Mouse (Mus musculus): Measurements from ENCODE around the gene Gm7137. TPM values are rescaled to one million over a fixed set of nuclear protein-coding genes. Genes with fewer than 3 reads are reported as not detected.
"Not testable (repeated sequence)": the region's sequence is repeated elsewhere in the genome, so short reads cannot be mapped to it uniquely, and the experiment has no call there.

Gene Gm7137
- not detected in 2 replicates for polyA plus RNA-seq (2012; ENCODE audit: insufficient read depth, insufficient read length, low replicate concordance, missing spikeins)

- WGBS, result 56% methylated on average over 1 of the region's 1 CpGs
- H3K4me3 ChIP-seq (ENCODE audit: insufficient read depth, low read depth, low read length); H3K4me1 ChIP-seq (ENCODE audit: control insufficient read depth, insufficient read depth, low read length); H3K27ac ChIP-seq (ENCODE audit: insufficient read depth, low read depth, low read length): not testable (repeated sequence)
Measured at GRCm38 (mm10) chr10:77787876-77788275, at the start of gene Gm7137. Gene Gm7137 (minus strand): TSS chr10:77788200.

- Histone ChIP-seq H3K4me1 (ENCODE audit: control insufficient read depth, insufficient read depth, low read length) (no peaks in the 10 kb centered on the region), H3K4me3 (ENCODE audit: insufficient read depth, low read depth, low read length) (no peak within 1 kb of the TSS), H3K27ac (ENCODE audit: insufficient read depth, low read depth, low read length) (no peak within 1 kb of the TSS)
- TF ChIP-seq CTCF (IDR thresholded peaks at IDR 0.05; ENCODE audit: insufficient read depth, low read depth, low read length) (no peak), POLR2A (IDR thresholded peaks at IDR 0.05; ENCODE audit: insufficient read depth, low read depth, low read length) (no peak)
- 65% methylated on average over 9 of the region's 9 CpGs for WGBS
Measured at GRCm38 (mm10) chr10:77835647-77836046, 47.6 kb upstream of the Gm7137 start, which contains the start of gene Krtap10-10. Gene Krtap10-10 (plus strand): TSS chr10:77835947.

GRCm38 (mm10) chr10:77826951-77827350 is 39.0 kb upstream of the Gm7137 start, which contains the start of gene Krtap10-4:
Gene Krtap10-4 (minus strand): TSS chr10:77827095.
- H3K27ac ChIP-seq (ENCODE audit: insufficient read depth, low read depth, low read length), result no peak within 1 kb of the TSS
- 52% methylated on average over 6 of the region's 6 CpGs for WGBS
- TF ChIP-seq CTCF (IDR thresholded peaks at IDR 0.05; ENCODE audit: insufficient read depth, low read depth, low read length) (no peak), POLR2A (IDR thresholded peaks at IDR 0.05; ENCODE audit: insufficient read depth, low read depth, low read length) (no peak)

GRCm38 (mm10) chr10:77819203-77819602 is 31.2 kb upstream of the Gm7137 start:
- Histone ChIP-seq H3K4me3 (ENCODE audit: insufficient read depth, low read depth, low read length) (no peak overlapping the region), H3K27ac (ENCODE audit: insufficient read depth, low read depth, low read length) (no peak overlapping the region), H3K4me1 (ENCODE audit: control insufficient read depth, insufficient read depth, low read length) (no peaks in the 10 kb centered on the region)
- 59% methylated on average over 4 of the region's 4 CpGs for WGBS
- TF ChIP-seq CTCF (IDR thresholded peaks at IDR 0.05; ENCODE audit: insufficient read depth, low read depth, low read length) (no peak), POLR2A (IDR thresholded peaks at IDR 0.05; ENCODE audit: insufficient read depth, low read depth, low read length) (no peak)

More at GRCm38 (mm10) chr10:77826951-77827350, 39.0 kb upstream of the Gm7137 start, which contains the start of gene Krtap10-4:
- Histone ChIP-seq H3K4me1 (ENCODE audit: control insufficient read depth, insufficient read depth, low read length) (no peaks in the 10 kb centered on the region), H3K4me3 (ENCODE audit: insufficient read depth, low read depth, low read length) (no peak within 1 kb of the TSS)

GRCm38 (mm10) chr10:77818523-77818922 is 30.5 kb upstream of the Gm7137 start:
- TF ChIP-seq CTCF (IDR thresholded peaks at IDR 0.05; ENCODE audit: insufficient read depth, low read depth, low read length) (no peak), POLR2A (IDR thresholded peaks at IDR 0.05; ENCODE audit: insufficient read depth, low read depth, low read length) (no peak)
- 99% methylated on average over 4 of the region's 4 CpGs for WGBS
- Histone ChIP-seq H3K4me3 (ENCODE audit: insufficient read depth, low read depth, low read length) (no peak overlapping the region), H3K4me1 (ENCODE audit: control insufficient read depth, insufficient read depth, low read length) (no peaks in the 10 kb centered on the region), H3K27ac (ENCODE audit: insufficient read depth, low read depth, low read length) (no peak overlapping the region)

- 35% methylated on average over 5 of the region's 5 CpGs for WGBS
- H3K4me3 ChIP-seq (ENCODE audit: insufficient read depth, low read depth, low read length), result no peak overlapping the region
- no peaks in the 10 kb centered on the region for H3K4me1 ChIP-seq (ENCODE audit: control insufficient read depth, insufficient read depth, low read length)
- no peak overlapping the region for H3K27ac ChIP-seq (ENCODE audit: insufficient read depth, low read depth, low read length)
- TF ChIP-seq CTCF (IDR thresholded peaks at IDR 0.05; ENCODE audit: insufficient read depth, low read depth, low read length), result no peak
- no peak for TF ChIP-seq POLR2A (IDR thresholded peaks at IDR 0.05; ENCODE audit: insufficient read depth, low read depth, low read length)
Measured at GRCm38 (mm10) chr10:77815514-77815913, 27.5 kb upstream of the Gm7137 start.

GRCm38 (mm10) chr10:77814382-77814781 is 26.4 kb upstream of the Gm7137 start, which contains the start of gene Gm2696:
Gene Gm2696 (plus strand): TSS chr10:77814682.
- 59% methylated on average over 4 of the region's 4 CpGs for WGBS
- no peaks in the 10 kb centered on the region for H3K4me1 ChIP-seq (ENCODE audit: control insufficient read depth, insufficient read depth, low read length)
- H3K27ac ChIP-seq (ENCODE audit: insufficient read depth, low read depth, low read length), result no peak within 1 kb of the TSS
- no peak within 1 kb of the TSS for H3K4me3 ChIP-seq (ENCODE audit: insufficient read depth, low read depth, low read length)
- TF ChIP-seq POLR2A (IDR thresholded peaks at IDR 0.05; ENCODE audit: insufficient read depth, low read depth, low read length) (no peak), CTCF (IDR thresholded peaks at IDR 0.05; ENCODE audit: insufficient read depth, low read depth, low read length) (no peak)

GRCm38 (mm10) chr10:77811743-77812142 is 23.7 kb upstream of the Gm7137 start, which contains the start of gene Gm9507:
Gene Gm9507 (minus strand): TSS chr10:77811843.
- Histone ChIP-seq H3K4me1 (ENCODE audit: control insufficient read depth, insufficient read depth, low read length) (no peaks in the 10 kb centered on the region), H3K4me3 (ENCODE audit: insufficient read depth, low read depth, low read length) (no peak within 1 kb of the TSS), H3K27ac (ENCODE audit: insufficient read depth, low read depth, low read length) (no peak within 1 kb of the TSS)
- TF ChIP-seq CTCF (IDR thresholded peaks at IDR 0.05; ENCODE audit: insufficient read depth, low read depth, low read length) (no peak), POLR2A (IDR thresholded peaks at IDR 0.05; ENCODE audit: insufficient read depth, low read depth, low read length) (no peak)
- 68% methylated on average over 5 of the region's 5 CpGs for WGBS

- no peak overlapping the region for H3K27ac ChIP-seq (ENCODE audit: insufficient read depth, low read depth, low read length)
- 87% methylated on average over 3 of the region's 3 CpGs for WGBS
- H3K4me1 ChIP-seq (ENCODE audit: control insufficient read depth, insufficient read depth, low read length), result no peaks in the 10 kb centered on the region
- TF ChIP-seq POLR2A (IDR thresholded peaks at IDR 0.05; ENCODE audit: insufficient read depth, low read depth, low read length) (no peak), CTCF (IDR thresholded peaks at IDR 0.05; ENCODE audit: insufficient read depth, low read depth, low read length) (no peak)
- H3K4me3 ChIP-seq (ENCODE audit: insufficient read depth, low read depth, low read length), result no peak overlapping the region
Measured at GRCm38 (mm10) chr10:77804095-77804494, 16.1 kb upstream of the Gm7137 start.

All from olfactory bulb, adult 2 months (tissue).